Mouse (Mus musculus): ENCODE data around the gene Aoc2. TPM values are rescaled to one million over a fixed set of nuclear protein-coding genes. Genes with fewer than 3 reads are reported as not detected.

The Aoc2 gene
- total and polyA plus RNA-seq, 3 experiments: 12.1 to 21.1 TPM; not detected in 1

GRCm38 (mm10) chr11:101278223-101279192 lies 46.4 kb upstream of the Aoc2 start, which contains the start of the genes Cntd1 and Coa3 (continued):
- TF ChIP-seq EP300 (IDR thresholded peaks at IDR 0.05; ENCODE audit: low read depth in 1 of 2, low read length in 2 of 2) (no peak), ELF1 (IDR thresholded peaks at IDR 0.05; ENCODE audit: low read depth, low read length) (peak; percentile 96), KAT2A (conservative IDR thresholded peaks at IDR 0.05; ENCODE audit: low read depth, low read length) (peak; percentile 87), UBTF (IDR thresholded peaks at IDR 0.05; ENCODE audit: borderline replicate concordance, insufficient read depth, low read depth, low read length) (0 out of 2 replicates have a peak, but pooled peaks have one; percentile 58)

- no peak for DNase-seq (ENCODE audit: low read depth, low spot score)
- Histone ChIP-seq H3K9me3 (replicated peaks; ENCODE audit: insufficient read depth, low read length) (no peaks in the 10 kb centered on the region), H3K9ac (ENCODE audit: control insufficient read depth, low read depth, low read length, poor library complexity, severe bottlenecking) (peak overlapping the region; percentile 0; the same call in 1 of the 2 replicates), H3K4me1 (ENCODE audit: control insufficient read depth in 1 of 2, insufficient read depth in 2 of 2, low read length in 2 of 2) (peaks cover 0 to 18% of the 10 kb centered on the region in 2 experiments; a peak in 3 of 4 replicates), H3K36me3 (ENCODE audit: control insufficient read depth in 1 of 2, insufficient read depth in 2 of 2, low read length in 2 of 2) (peaks cover 0 to 13% of the 10 kb centered on the region in 2 experiments; a peak in 2 of 4 replicates), H3K27ac (ENCODE audit: control insufficient read depth, low read depth, low read length) (no peak overlapping the region), H3K4me3 (ENCODE audit: control insufficient read depth in 1 of 2, insufficient read depth in 1 of 2, low read depth in 2 of 2, low read length in 2 of 2) (0 out of 4 replicates have a peak overlapping the region, but pooled peaks of 1 of the 2 experiments have one; percentile 1), H3K79me2 (ENCODE audit: control insufficient read depth, insufficient read depth, low read length, poor library complexity) (peaks cover 15% of the 10 kb centered on the region), H3K27me3 (ENCODE audit: control insufficient read depth in 1 of 2, insufficient read depth in 2 of 2, low read length in 2 of 2) (no peaks in the 10 kb centered on the region)
- no peak for TF ChIP-seq TAL1 (IDR thresholded peaks at IDR 0.05; ENCODE audit: low read length)
Measured at GRCm38 (mm10) chr11:101279193-101279569, 45.7 kb upstream of the Aoc2 start.

- no peak for DNase-seq (ENCODE audit: low read depth, low spot score)
- no peak for TF ChIP-seq NRF1 (IDR thresholded peaks at IDR 0.05; ENCODE audit: insufficient read depth, low read depth, low read length, poor library complexity, severe bottlenecking)
- TF ChIP-seq HCFC1 (IDR thresholded peaks at IDR 0.05; ENCODE audit: low read depth, low read length): no peak
- TF ChIP-seq MYB (IDR thresholded peaks at IDR 0.05; ENCODE audit: low read depth, low read length): no peak
- no peak for TF ChIP-seq SMC3 (IDR thresholded peaks at IDR 0.05; ENCODE audit: low read depth, low read length)
- TF ChIP-seq MAFK (IDR thresholded peaks at IDR 0.05; ENCODE audit: borderline replicate concordance, low read depth, low read length): no peak
- TF ChIP-seq GABPA (IDR thresholded peaks at IDR 0.05; ENCODE audit: low read depth, low read length): no peak
- TF ChIP-seq POLR2A (IDR thresholded peaks at IDR 0.05; ENCODE audit: control insufficient read depth in 1 of 2, insufficient read depth in 1 of 2, low read depth in 1 of 2, low read length in 2 of 2, poor library complexity in 1 of 2): no peak
- H3K4me3 ChIP-seq (ENCODE audit: control insufficient read depth in 1 of 2, insufficient read depth in 1 of 2, low read depth in 2 of 2, low read length in 2 of 2): no peak overlapping the region
Measured at GRCm38 (mm10) chr11:101280837-101281236, 44.0 kb upstream of the Aoc2 start.

More at GRCm38 (mm10) chr11:101280837-101281236, 44.0 kb upstream of the Aoc2 start:
- peaks cover 15% of the 10 kb centered on the region for H3K79me2 ChIP-seq (ENCODE audit: control insufficient read depth, insufficient read depth, low read length, poor library complexity)
- H3K9me3 ChIP-seq (replicated peaks; ENCODE audit: insufficient read depth, low read length): no peaks in the 10 kb centered on the region
- H3K27ac ChIP-seq (ENCODE audit: control insufficient read depth, low read depth, low read length): no peak overlapping the region
- H3K9ac ChIP-seq (ENCODE audit: control insufficient read depth, low read depth, low read length, poor library complexity, severe bottlenecking): no peak overlapping the region
- peaks cover 0 to 13% of the 10 kb centered on the region in 2 experiments; a peak in 2 of 4 replicates for H3K36me3 ChIP-seq (ENCODE audit: control insufficient read depth in 1 of 2, insufficient read depth in 2 of 2, low read length in 2 of 2)
- H3K4me1 ChIP-seq (ENCODE audit: control insufficient read depth in 1 of 2, insufficient read depth in 2 of 2, low read length in 2 of 2): peaks cover 0 to 18% of the 10 kb centered on the region in 2 experiments; a peak in 3 of 4 replicates
- H3K27me3 ChIP-seq (ENCODE audit: control insufficient read depth in 1 of 2, insufficient read depth in 2 of 2, low read length in 2 of 2): no peaks in the 10 kb centered on the region
